Mouse (Mus musculus): ENCODE measurements around the gene Wscd2.

The Wscd2 gene

GRCm38 (mm10) chr5:113611131-113611530, 121.0 kb downstream of the Wscd2 start:
- no peak for DNase-seq (ENCODE audit: low spot score in 2 of 2)

GRCm38 (mm10) chr5:113611771-113612233, 121.7 kb downstream of the Wscd2 start:
- DNase-seq (ENCODE audit: low spot score in 2 of 2), result peak in 1 of 2 experiments; percentile 35

GRCm38 (mm10) chr5:113618716-113619115, 128.6 kb downstream of the Wscd2 start:
- no peak for DNase-seq (ENCODE audit: low spot score in 2 of 2)

- no peak for DNase-seq (ENCODE audit: low spot score in 2 of 2)
Observed at GRCm38 (mm10) chr5:113619151-113619550, 129.0 kb downstream of the Wscd2 start.

- no peak for DNase-seq (ENCODE audit: low spot score in 2 of 2)
Observed at GRCm38 (mm10) chr5:113620130-113620716, 130.1 kb downstream of the Wscd2 start.

- no peak for DNase-seq (ENCODE audit: low spot score in 2 of 2)
Observed at GRCm38 (mm10) chr5:113620999-113621398, 130.9 kb downstream of the Wscd2 start.

DNA sequence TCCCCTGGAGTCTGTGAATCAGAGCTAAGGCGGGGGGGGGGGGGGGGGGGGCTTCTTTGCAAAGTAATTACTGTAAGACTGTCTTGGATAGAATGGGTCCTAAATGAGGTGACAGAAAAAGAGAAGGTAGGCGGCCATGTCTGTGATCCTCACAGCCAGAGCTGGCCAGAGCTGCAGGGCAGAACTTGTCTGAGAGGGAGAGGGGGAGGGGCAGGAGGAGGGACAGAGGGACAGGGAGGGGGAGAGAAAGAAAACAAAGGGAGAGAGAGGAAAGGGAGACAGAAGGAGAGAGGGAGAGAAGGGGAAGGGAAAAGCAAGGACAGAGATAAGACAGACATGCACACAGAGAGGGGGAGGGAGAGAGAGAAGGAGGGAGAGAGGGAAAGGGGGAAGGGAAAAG, 132.9 kb downstream of the Wscd2 start:
- no peak for DNase-seq (ENCODE audit: low spot score in 2 of 2)

DNA sequence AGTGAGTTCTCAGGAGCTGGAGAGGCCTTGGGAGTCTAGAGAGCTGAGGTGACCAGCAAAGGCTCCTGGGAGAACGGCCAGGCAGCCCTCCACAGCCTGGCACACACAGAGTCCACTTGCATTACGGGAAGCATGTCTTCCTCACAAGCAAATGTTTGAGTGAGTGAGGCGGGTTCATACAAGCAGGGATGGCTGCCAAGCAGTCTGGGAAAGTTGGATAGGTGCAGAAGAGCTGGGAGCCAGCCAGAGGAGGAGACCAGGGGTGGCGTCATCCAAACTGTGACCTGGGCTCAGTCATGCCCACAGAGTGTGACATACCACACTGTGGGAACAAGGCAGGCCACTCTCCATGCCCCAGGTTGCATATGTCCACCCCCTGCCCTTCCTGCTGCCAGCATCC, 134.9 kb downstream of the Wscd2 start:
- DNase-seq (ENCODE audit: low spot score in 2 of 2), result no peak

DNA sequence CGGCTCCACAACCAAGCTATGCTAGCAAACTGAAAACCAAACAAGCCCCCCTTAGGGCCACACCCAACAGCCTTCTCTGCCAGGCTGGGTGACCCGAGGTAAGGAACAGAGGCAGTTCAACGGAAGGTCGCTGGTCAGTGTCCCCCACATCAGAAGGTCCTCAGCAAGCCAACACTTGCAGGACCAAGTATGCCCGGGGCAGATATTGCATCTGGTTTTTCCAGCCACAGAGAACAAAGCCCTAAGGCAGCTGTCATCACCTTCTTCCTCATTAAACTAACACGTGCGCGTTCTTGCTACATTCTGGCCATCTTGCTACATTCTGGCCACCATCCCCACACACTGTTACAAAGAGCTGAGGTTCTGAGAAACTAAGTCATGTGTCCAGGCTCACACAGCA, 136.2 kb downstream of the Wscd2 start:
- no peak for DNase-seq (ENCODE audit: low spot score in 2 of 2)

DNA sequence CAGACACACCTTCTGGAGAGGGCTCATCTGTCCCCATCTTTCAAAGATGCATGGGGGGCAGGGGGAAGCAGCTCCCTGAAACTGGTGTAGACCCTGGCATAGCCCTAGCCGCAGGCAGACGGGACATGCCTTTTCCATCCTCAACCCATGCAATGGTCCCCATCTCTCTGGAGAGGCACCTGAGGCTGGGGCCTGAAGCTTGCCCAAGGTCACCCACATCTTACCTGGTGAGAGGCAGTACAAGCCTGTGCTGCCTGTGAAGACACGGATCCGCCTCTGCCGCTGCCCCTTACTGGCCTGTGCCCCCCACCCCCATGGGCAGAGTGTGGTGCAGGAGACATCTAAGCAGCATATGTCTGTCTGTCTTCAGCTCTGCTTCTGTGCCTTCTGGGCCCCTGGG, 136.9 kb downstream of the Wscd2 start:
- no peak for DNase-seq (ENCODE audit: low spot score in 2 of 2)

DNA sequence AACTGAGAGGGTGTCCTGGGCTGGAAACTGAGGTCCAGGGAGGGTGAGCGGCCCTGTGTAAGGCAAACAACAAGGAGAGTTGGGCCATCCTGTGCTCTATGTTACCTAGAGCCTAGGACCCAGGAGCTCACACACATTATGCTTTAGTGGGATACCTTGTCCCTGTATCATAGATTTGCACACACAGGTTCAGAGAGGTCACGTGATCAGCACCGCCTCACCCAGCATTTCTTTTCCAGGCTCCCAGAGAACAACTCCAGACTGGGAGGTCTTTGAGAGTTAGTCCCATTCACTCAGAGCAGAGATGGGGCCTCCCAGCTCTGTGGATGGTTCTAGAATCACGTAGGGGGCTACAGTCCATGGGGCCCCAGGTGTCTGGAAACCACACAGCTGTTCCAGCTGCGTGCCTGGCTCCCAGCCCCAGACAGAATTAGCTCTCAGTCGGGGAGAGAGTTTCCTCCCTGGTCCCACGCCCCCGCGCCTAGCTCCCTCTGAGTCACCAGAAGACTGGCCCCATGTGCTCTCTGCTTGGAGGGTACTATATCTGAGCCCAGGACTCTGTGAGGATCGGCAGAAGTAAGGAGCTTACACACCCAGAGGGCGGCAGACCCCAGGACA, 137.8 kb downstream of the Wscd2 start:
- DNase-seq (ENCODE audit: low spot score in 2 of 2), result peak; percentile 60 to 73

DNA sequence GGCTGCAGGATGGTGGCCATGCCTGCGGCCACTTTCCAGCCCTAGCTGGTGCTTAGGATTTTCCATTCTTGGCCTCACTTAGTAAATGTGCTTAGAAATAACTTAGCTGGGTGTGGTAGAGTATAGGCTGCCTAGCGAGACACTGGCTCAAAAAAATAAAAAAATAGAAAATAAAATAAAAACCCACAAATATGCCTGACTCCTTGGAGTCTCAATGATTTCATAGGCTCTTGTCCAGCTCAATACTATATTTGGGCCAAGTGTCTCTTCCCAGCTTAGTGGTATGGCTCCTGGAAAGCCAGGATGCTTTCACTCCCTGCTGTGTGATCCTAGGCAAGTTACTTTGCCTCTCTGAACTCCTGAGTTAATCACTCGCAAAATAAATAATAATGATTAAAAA, 139.1 kb downstream of the Wscd2 start:
- DNase-seq (ENCODE audit: low spot score in 2 of 2), result no peak

GRCm38 (mm10) chr5:113630116-113630515, 140.0 kb downstream of the Wscd2 start:
- no peak for DNase-seq (ENCODE audit: low spot score in 2 of 2)

DNA sequence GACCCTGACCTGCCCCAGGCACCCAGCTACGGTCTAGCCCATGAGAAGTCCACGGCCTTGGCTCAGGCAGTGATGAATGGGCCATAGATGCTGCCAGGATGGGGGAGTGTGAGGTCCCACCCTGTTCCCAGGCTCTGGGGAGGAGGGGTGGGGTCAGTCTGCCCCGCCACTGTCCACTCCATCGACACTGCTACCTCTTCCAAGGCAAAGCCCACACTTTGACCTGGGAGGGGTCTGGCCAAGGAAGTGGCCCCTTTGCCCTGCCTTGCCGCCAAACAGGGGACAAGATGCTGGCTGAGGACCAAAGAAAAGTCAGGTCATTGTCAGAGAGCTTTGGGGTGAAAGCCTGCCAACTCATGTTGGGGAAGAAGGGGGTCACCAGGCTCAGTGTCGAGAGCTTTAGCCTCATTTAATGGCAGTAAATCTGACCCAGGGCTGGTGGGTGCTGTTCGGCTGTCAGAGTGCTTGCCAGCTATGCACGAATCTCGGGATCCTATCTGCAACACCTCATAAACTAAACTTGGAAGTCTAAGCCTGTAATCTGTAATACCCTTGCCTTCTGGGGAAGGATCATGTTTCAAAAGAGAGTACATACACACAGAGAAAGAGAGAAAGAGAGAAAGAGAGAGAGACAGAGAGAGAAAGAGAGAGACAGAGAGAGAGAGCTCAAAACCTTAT, 143.0 kb downstream of the Wscd2 start:
- peak in 1 of 2 experiments; percentile 37 for DNase-seq (ENCODE audit: low spot score in 2 of 2)

GRCm38 (mm10) chr5:113634024-113634651, 144.0 kb downstream of the Wscd2 start:
- DNase-seq (ENCODE audit: low spot score in 2 of 2), result no peak

DNA sequence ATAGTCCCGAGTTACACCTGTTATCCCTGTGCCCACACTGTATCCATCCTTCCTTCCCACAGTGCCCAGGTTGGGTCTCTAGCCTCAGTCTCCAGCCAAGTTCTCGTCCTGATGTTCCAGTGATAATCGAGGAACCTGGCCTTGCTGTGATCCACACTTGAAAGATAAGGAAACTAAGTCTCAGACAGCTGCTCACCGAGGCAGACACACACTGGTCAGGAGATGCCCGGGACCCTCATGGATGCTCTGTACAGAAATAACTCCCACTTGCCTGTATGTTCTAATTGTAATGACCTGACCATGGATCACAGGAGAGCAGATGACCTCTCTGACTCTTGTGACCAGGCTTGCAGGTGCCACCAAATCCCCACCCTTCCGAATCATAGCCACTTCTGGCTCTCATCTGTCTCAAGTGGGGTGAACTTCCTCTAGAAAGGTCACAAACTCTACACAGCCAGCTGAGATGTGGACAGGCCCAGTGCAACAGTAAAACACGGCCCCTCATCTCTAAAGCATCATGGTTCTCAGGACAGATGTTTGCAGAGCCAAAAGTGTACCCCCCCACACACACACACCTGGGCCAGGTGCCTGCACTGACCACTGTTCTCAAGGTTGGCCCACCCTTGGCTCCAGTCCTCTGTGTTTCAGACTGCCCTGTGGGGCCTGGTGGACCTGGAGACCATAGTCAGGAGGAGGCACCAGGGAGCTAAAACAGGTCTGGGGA, 144.9 kb downstream of the Wscd2 start:
- no peak for DNase-seq (ENCODE audit: low spot score in 2 of 2)

DNA sequence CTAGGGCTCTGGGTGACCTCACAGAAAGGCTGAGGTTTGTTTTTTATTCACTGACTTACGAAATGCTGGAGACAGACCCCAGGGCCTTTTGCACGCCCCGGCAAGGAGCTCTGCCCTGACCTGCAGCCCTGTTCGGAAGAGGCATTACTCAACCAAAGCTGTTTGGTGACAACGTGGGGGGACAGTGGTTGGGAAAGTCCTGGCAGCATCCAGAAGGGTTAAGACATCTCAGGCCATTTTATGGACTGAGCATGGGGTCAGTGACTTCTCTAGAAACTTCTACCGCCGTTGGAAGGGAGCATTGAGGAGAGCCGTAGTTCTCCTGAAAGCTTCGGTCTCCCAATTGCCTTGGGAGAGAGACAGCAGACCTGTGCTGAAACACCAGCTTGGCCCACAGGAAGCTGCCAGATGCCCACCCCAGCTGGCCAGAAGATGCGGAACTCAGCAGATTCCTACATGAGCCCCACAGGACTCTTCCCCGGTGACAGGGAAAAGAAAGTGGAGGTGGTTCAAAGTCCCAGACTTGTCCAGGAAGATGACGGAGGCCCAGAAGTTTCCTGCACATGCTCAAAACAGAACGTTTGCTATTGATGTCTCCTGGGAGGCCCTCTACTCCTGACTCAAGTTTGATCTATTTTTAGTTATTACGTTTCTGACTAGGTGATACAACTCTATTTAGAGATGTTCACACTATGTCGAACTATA, 145.9 kb downstream of the Wscd2 start:
- no peak for DNase-seq (ENCODE audit: low spot score in 2 of 2)

DNA sequence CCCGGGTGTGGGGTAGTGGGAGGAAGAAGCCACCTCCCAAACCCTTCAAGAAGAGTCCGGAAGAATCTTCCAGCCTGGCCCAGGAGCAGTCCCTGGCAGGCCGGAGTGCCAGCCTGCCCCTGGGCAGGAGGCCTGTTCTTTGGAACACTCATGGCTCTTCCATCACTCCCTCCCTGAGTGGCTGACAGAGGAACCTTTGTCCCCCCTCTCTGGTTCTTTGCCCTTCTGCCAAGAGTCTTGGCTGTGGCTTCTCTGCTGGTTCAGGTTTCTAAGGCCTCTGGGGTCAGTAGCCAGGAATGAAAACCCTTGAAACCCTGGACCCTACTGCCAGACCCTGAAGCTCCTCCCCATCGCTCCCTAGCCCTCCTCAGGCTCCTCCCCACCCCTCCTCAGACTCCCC, 147.5 kb downstream of the Wscd2 start:
- no peak for DNase-seq (ENCODE audit: low spot score in 2 of 2)

DNA sequence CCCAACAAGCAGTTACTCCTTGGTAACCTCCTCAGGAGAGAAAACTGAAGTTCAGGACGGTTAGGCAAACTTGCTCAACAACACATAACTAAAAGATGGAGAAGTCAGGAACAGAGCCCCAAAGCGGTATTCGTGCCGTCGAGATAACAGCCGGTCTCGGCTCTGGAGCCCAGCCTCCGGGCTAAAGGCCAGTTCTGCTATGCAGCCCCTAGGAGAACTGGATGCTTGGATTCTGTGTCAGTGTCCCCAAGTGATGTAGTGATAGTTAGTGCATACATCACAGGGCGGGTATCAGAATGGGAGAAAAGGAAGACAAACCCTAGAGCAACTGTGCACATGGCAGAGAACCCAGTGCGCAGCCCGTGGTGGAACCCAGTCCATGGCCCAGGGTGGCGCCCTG, 147.9 kb downstream of the Wscd2 start:
- no peak for DNase-seq (ENCODE audit: low spot score in 2 of 2)

DNA sequence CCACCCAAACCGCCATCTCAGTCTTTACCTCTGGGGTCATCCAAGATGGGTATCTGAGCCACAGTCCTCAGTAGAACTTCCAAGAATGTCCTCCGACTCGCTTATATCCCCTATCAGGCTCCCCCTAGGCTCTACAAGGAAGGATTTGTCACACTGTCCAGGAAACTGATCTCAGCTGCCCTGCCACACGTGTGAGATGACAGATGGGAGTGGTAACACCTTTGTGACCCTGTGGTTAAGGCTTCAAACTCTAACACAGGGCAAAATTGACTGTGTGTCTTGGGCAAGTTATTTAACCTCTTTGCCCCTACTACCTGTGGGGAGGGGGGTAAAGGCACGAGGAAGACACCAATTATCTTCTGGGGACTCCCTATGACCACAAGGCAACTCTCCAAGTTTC, 149.0 kb downstream of the Wscd2 start:
- no peak for DNase-seq (ENCODE audit: low spot score in 2 of 2)
